Mouse (Mus musculus): Measurements from ENCODE around the gene Carmil2. TPM values are rescaled to one million over a fixed set of nuclear protein-coding genes. Genes with fewer than 3 reads are reported as not detected.

The Carmil2 gene
- 88.2 TPM for polyA plus RNA-seq (2017; shearing (Covaris generic))

DNA sequence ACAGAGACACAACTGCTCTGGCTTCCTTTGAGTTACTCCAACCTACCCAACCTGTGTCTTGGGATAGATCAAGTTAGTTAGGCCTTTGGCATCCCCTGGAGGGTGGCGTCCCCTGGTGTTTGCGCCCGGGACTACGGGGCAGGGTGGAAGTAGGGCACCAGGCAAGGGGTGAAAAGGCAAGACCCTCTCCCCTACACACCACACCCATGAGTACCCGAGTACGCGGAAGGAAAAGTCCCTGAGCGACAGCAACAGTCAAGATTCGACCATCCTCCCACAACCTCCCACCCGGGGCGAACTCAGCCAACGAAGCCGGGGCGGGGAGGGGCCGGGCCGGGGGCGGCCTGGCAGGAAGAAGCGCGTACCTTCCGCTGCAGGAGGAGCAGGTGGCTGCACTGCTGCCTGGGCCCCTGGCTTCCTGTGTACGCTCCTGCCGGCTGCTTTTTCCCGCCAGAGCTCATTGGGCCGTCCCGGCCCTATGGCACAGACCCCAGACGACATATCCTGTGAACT, at the start of gene Carmil2:
Gene Carmil2 (plus strand): TSS at position 479 of the 513 bp plus-strand sequence.

GRCm38 (mm10) chr8:105636963-105637510, 49.0 kb upstream of the Carmil2 start, which contains the start of gene Agrp:
Gene Agrp (minus strand): TSS chr8:105637393.

GRCm38 (mm10) chr8:105700966-105701824, 15.1 kb downstream of the Carmil2 start, which contains the start of the genes Acd and Pard6a:
Gene Acd (minus strand): TSS chr8:105701102.
Gene Pard6a (plus strand): TSS chr8:105701148.

GRCm38 (mm10) chr8:105707498-105708403, 21.7 kb downstream of the Carmil2 start, which contains the start of the genes 4933405L10Rik and Enkd1:
Gene 4933405L10Rik (plus strand): TSS chr8:105707655.
Gene Enkd1 (minus strand): TSS chr8:105708210.

Other genes starting within 250 kb of the Carmil2 start
- 1.8 TPM for gene Tppp3, start 214.7 kb upstream of the Carmil2 start, polyA plus RNA-seq (2017; shearing (Covaris generic))
- gene Zdhhc1, start 189.4 kb upstream of the Carmil2 start, polyA plus RNA-seq (2017; shearing (Covaris generic)), result 9.3 TPM
- 0.74 TPM for gene Hsd11b2, start 167.5 kb upstream of the Carmil2 start, polyA plus RNA-seq (2017; shearing (Covaris generic))
- 68.6 TPM for gene Atp6v0d1, start 120.2 kb upstream of the Carmil2 start, polyA plus RNA-seq (2017; shearing (Covaris generic))
- gene Ripor1, start 81.0 kb upstream of the Carmil2 start, polyA plus RNA-seq (2017; shearing (Covaris generic)), result 11.9 TPM
- 162 TPM for gene Ctcf, start 49.7 kb upstream of the Carmil2 start, polyA plus RNA-seq (2017; shearing (Covaris generic))
- 1.6 TPM for gene Agrp, start 48.9 kb upstream of the Carmil2 start, polyA plus RNA-seq (2017; shearing (Covaris generic))
- gene Acd, start 14.8 kb downstream of the Carmil2 start, polyA plus RNA-seq (2017; shearing (Covaris generic)), result 75.5 TPM
- 30.0 TPM for gene Pard6a, start 14.9 kb downstream of the Carmil2 start, polyA plus RNA-seq (2017; shearing (Covaris generic))
- gene 4933405L10Rik, start 21.4 kb downstream of the Carmil2 start, polyA plus RNA-seq (2017; shearing (Covaris generic)), result not detected
- gene Enkd1, start 21.9 kb downstream of the Carmil2 start, polyA plus RNA-seq (2017; shearing (Covaris generic)), result 2.7 TPM
- gene Gfod2, start 72.4 kb downstream of the Carmil2 start, polyA plus RNA-seq (2017; shearing (Covaris generic)), result 5.1 TPM
- gene Ranbp10, start 141.1 kb downstream of the Carmil2 start, polyA plus RNA-seq (2017; shearing (Covaris generic)), result 50.6 TPM
- not detected for gene Tsnaxip1, start 141.5 kb downstream of the Carmil2 start, polyA plus RNA-seq (2017; shearing (Covaris generic))
- 14.2 TPM for gene Cenpt, start 167.0 kb downstream of the Carmil2 start, polyA plus RNA-seq (2017; shearing (Covaris generic))
- 14.2 TPM for gene Thap11, start 168.9 kb downstream of the Carmil2 start, polyA plus RNA-seq (2017; shearing (Covaris generic))
- gene Nutf2, start 174.3 kb downstream of the Carmil2 start, polyA plus RNA-seq (2017; shearing (Covaris generic)), result 12.5 TPM
- gene Edc4, start 194.6 kb downstream of the Carmil2 start, polyA plus RNA-seq (2017; shearing (Covaris generic)), result 74.2 TPM
- gene Nrn1l, start 207.3 kb downstream of the Carmil2 start, polyA plus RNA-seq (2017; shearing (Covaris generic)), result not detected
- 18.0 TPM for gene Pskh1, start 214.2 kb downstream of the Carmil2 start, polyA plus RNA-seq (2017; shearing (Covaris generic))
- gene Ctrl, start 247.6 kb downstream of the Carmil2 start, polyA plus RNA-seq (2017; shearing (Covaris generic)), result 0.72 TPM